Mouse (Mus musculus) adrenal gland, postnatal 25 days (tissue): ENCODE measurements around the gene Fnip1. TPM values are rescaled to one million over a fixed set of nuclear protein-coding genes. Genes with fewer than 3 reads are reported as not detected.

Source experiments
- DNase-seq: peaks from one replicate; pipeline ENCODE4 v3.0.0; 2021; ENCODE audit warnings: mixed read lengths
- total RNA-seq: library from RNA; stranded (reverse); gene quantifications from 2 replicates; pipeline ENCODE4 v1.2.3, GENCODE M21; 2021

The Fnip1 gene
- total RNA-seq, 1 experiment from 2014 or later, result 27.6 TPM

GRCm38 (mm10) chr11:54554970-54555369 is 117.0 kb downstream of the Fnip1 start:
- no peak for DNase-seq

GRCm38 (mm10) chr11:54562761-54563160 is 124.8 kb downstream of the Fnip1 start:
- peak; percentile 3 for DNase-seq

Other genes with a start within 250 kb of the Fnip1 start
- not detected in 2 replicates for gene Csf2, start 188.5 kb upstream of the Fnip1 start, total RNA-seq
- gene Il3, start 170.9 kb upstream of the Fnip1 start, total RNA-seq, result not detected in 2 replicates
- 3.0 and 3.9 TPM in 2 replicates for gene Acsl6, start 134.4 kb upstream of the Fnip1 start, total RNA-seq
- gene Meikin, start 67.5 kb upstream of the Fnip1 start, total RNA-seq, result not detected in 2 replicates
- 22.7 and 28.8 TPM in 2 replicates for gene Rapgef6, start 84.6 kb downstream of the Fnip1 start, total RNA-seq